Comparison of ENCODE assay signal across 18 mouse cellular contexts in the genomic region with DNA sequence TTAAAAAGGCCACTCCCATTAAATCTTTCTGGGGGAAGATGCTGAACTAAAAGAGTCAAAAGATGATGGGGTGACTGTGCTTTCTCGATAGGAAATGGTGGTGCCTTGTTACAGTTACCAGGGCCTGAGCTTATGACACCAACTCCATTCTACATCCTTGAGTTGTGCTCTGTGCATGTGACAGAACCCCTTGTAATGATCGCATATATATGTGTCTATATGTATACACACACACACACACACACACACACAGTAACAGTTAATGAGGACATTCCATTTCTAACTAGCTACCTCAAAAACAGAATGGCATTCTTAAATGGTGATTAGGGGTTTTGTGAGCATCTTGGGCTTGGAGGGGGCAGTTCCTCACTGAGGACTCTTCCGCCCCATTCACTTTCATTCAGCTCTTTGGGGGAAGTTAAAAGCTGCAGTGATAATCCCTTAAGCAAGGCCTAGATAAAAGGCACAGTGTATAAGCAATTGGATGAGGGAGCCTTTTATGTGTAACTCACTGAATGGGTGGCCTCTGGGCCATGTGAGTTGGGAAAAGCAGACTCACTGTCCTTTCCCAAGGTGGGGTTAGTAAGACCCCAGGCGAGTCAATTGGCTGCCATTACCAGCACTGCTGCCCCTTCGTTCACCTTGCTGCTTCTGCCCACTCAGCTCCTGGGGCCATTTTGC.
DNase-seq lines count a peak whose midpoint lies in the region; ATAC-seq and TF ChIP-seq lines count a peak whose summit lies in the region.
"Had no signal": no experiment of that assay in that cellular context is flagged by ENCODE, and none has a peak within 500 bp of the region (broad histone marks: within the 10 kb centered on the region; RNA-seq: fewer than 3 reads in every experiment).

No protein-coding gene starts in this region.

- intact Hi-C loops in heart, postnatal 25 days (cut with DNase I), result no loop called here

- DNase-seq in hindbrain, postnatal 0 days (ENCODE audit: low spot score), result peak; percentile 3
- no peak for DNase-seq in hindbrain, embryonic 11.5 days (ENCODE audit: low spot score)
- no peak for DNase-seq in forebrain, postnatal 0 days
- peak; percentile 27 for DNase-seq in midbrain, postnatal 0 days (ENCODE audit: low spot score)
- no peak for DNase-seq in left cerebral cortex, adult 18-20 months (ENCODE audit: low spot score in 2 of 2)
- DNase-seq in heart, postnatal 25 days (ENCODE audit: low spot score), result no peak
- DNase-seq: adrenal gland, adult 8-10 months; B cell, adult 2 months; cerebellum, adult 9-10 months; heart, adult 2 months; kidney, adult 11 months; kidney, postnatal 10 days had no signal

- H3K27me3 ChIP-seq in hindbrain, postnatal 0 days (ENCODE audit: insufficient read depth, low read length), result no peaks in the 10 kb centered on the region
- H3K27me3 ChIP-seq in hindbrain, embryonic 11.5 days (ENCODE audit: control insufficient read depth, insufficient read depth, low read length), result no peaks in the 10 kb centered on the region
- no peaks in the 10 kb centered on the region for H3K27me3 ChIP-seq in forebrain, embryonic 12.5 days
- no peaks in the 10 kb centered on the region for H3K27me3 ChIP-seq in forebrain, postnatal 0 days (ENCODE audit: insufficient read depth, low read length)
- no peaks in the 10 kb centered on the region for H3K27me3 ChIP-seq in midbrain, postnatal 0 days (ENCODE audit: insufficient read depth, low read length)
- H3K27me3 ChIP-seq: heart, embryonic 15.5 days; limb, embryonic 15.5 days; liver, embryonic 15.5 days; neural tube, embryonic 12.5 days had no signal

- no peak overlapping the region for H3K4me2 ChIP-seq in hindbrain, postnatal 0 days (ENCODE audit: low read depth, low read length)
- no peak overlapping the region for H3K4me2 ChIP-seq in hindbrain, embryonic 11.5 days (replicated peaks; ENCODE audit: low read depth, low read length)
- no peak overlapping the region for H3K4me2 ChIP-seq in forebrain, embryonic 12.5 days
- no peak overlapping the region for H3K4me2 ChIP-seq in forebrain, postnatal 0 days (ENCODE audit: low read depth)
- H3K4me2 ChIP-seq in midbrain, postnatal 0 days (ENCODE audit: low read depth, low read length, poor library complexity, severe bottlenecking), result no peak overlapping the region
- H3K4me2 ChIP-seq: heart, embryonic 15.5 days; limb, embryonic 15.5 days; liver, embryonic 15.5 days; neural tube, embryonic 12.5 days had no signal

- no peak overlapping the region for H3K27ac ChIP-seq in hindbrain, postnatal 0 days
- H3K27ac ChIP-seq in hindbrain, embryonic 11.5 days (ENCODE audit: low read depth, low read length), result no peak overlapping the region
- no peak overlapping the region for H3K27ac ChIP-seq in forebrain, embryonic 12.5 days
- H3K27ac ChIP-seq in forebrain, postnatal 0 days (ENCODE audit: low read depth, low read length), result no peak overlapping the region
- H3K27ac ChIP-seq in midbrain, postnatal 0 days (ENCODE audit: low read depth, low read length), result no peak overlapping the region
- H3K27ac ChIP-seq: heart, adult 2 months; heart, embryonic 15.5 days; layer of hippocampus, adult 2 months; limb, embryonic 15.5 days; liver, embryonic 15.5 days; neural tube, embryonic 12.5 days had no signal

- no peak for TF ChIP-seq CTCF in hindbrain, postnatal 0 days (IDR thresholded peaks at IDR 0.05; ENCODE audit: low read depth)
- no peak for TF ChIP-seq CTCF in forebrain, postnatal 0 days (IDR thresholded peaks at IDR 0.05; ENCODE audit: low read depth)
- TF ChIP-seq CTCF in midbrain, postnatal 0 days (IDR thresholded peaks at IDR 0.05), result no peak

- H3K4me1 ChIP-seq in hindbrain, postnatal 0 days (ENCODE audit: insufficient read depth, low read length), result no peaks in the 10 kb centered on the region
- no peaks in the 10 kb centered on the region for H3K4me1 ChIP-seq in hindbrain, embryonic 11.5 days (replicated peaks; ENCODE audit: control insufficient read depth, insufficient read depth, low read length)
- H3K4me1 ChIP-seq in forebrain, embryonic 12.5 days, result peaks cover 15% of the 10 kb centered on the region
- H3K4me1 ChIP-seq in forebrain, postnatal 0 days (ENCODE audit: insufficient read depth), result no peaks in the 10 kb centered on the region
- no peaks in the 10 kb centered on the region for H3K4me1 ChIP-seq in midbrain, postnatal 0 days (ENCODE audit: insufficient read depth, low read length)
- H3K4me1 ChIP-seq: heart, embryonic 15.5 days; limb, embryonic 15.5 days; liver, embryonic 15.5 days; neural tube, embryonic 12.5 days had no signal

- H3K36me3 ChIP-seq in hindbrain, postnatal 0 days (ENCODE audit: insufficient read depth, low read length), result no peaks in the 10 kb centered on the region
- H3K36me3 ChIP-seq in hindbrain, embryonic 11.5 days (ENCODE audit: control insufficient read depth, insufficient read depth, low read length), result no peaks in the 10 kb centered on the region
- no peaks in the 10 kb centered on the region for H3K36me3 ChIP-seq in forebrain, embryonic 12.5 days (replicated peaks)
- no peaks in the 10 kb centered on the region for H3K36me3 ChIP-seq in forebrain, postnatal 0 days (ENCODE audit: insufficient read depth)
- H3K36me3 ChIP-seq in midbrain, postnatal 0 days (ENCODE audit: insufficient read depth, low read length), result no peaks in the 10 kb centered on the region
- H3K36me3 ChIP-seq: heart, embryonic 15.5 days; limb, embryonic 15.5 days; liver, embryonic 15.5 days; neural tube, embryonic 12.5 days had no signal

- no peak overlapping the region for H3K4me3 ChIP-seq in hindbrain, postnatal 0 days (ENCODE audit: low read length)
- H3K4me3 ChIP-seq in hindbrain, embryonic 11.5 days (ENCODE audit: low read depth, low read length), result no peak overlapping the region
- no peak overlapping the region for H3K4me3 ChIP-seq in forebrain, embryonic 12.5 days (replicated peaks)
- no peak overlapping the region for H3K4me3 ChIP-seq in forebrain, postnatal 0 days (ENCODE audit: low read depth, low read length)
- no peak overlapping the region for H3K4me3 ChIP-seq in midbrain, postnatal 0 days (ENCODE audit: low read depth, low read length)
- H3K4me3 ChIP-seq: heart, adult 2 months; heart, embryonic 15.5 days; limb, embryonic 15.5 days; liver, embryonic 15.5 days; neural tube, embryonic 12.5 days had no signal

- ATAC-seq in hindbrain, postnatal 0 days, result 0 out of 2 replicates have a peak, but pooled peaks have one; percentile 51
- no peak for ATAC-seq in hindbrain, embryonic 11.5 days (ENCODE audit: low FRiP score)
- peak; percentile 78 for ATAC-seq in forebrain, embryonic 12.5 days (ENCODE audit: low FRiP score)
- peak; percentile 84 for ATAC-seq in forebrain, postnatal 0 days
- ATAC-seq in midbrain, postnatal 0 days (ENCODE audit: low FRiP score), result peak; percentile 23

- 80% methylated on average over 5 of the region's 5 CpGs for WGBS in hindbrain, postnatal 0 days
- WGBS in hindbrain, embryonic 11.5 days, result 88% methylated on average over 5 of the region's 5 CpGs
- 35% methylated on average over 5 of the region's 5 CpGs for WGBS in forebrain, embryonic 12.5 days
- 39% methylated on average over 5 of the region's 5 CpGs for WGBS in forebrain, postnatal 0 days
- 57% methylated on average over 5 of the region's 5 CpGs for WGBS in midbrain, postnatal 0 days

- no peak overlapping the region for H3K9ac ChIP-seq in hindbrain, postnatal 0 days (replicated peaks; ENCODE audit: low read length)
- H3K9ac ChIP-seq in hindbrain, embryonic 11.5 days (ENCODE audit: low read depth, low read length), result no peak overlapping the region
- H3K9ac ChIP-seq in forebrain, embryonic 12.5 days, result no peak overlapping the region
- H3K9ac ChIP-seq in forebrain, postnatal 0 days, result no peak overlapping the region
- H3K9ac ChIP-seq in midbrain, postnatal 0 days (replicated peaks; ENCODE audit: low read length, poor library complexity, severe bottlenecking), result no peak overlapping the region
- H3K9ac ChIP-seq: heart, embryonic 15.5 days; limb, embryonic 15.5 days; liver, embryonic 15.5 days; neural tube, embryonic 12.5 days had no signal

- no peaks in the 10 kb centered on the region for H3K9me3 ChIP-seq in hindbrain, postnatal 0 days (ENCODE audit: low read length)
- H3K9me3 ChIP-seq in hindbrain, embryonic 11.5 days (ENCODE audit: control insufficient read depth, low read length), result no peaks in the 10 kb centered on the region
- no peaks in the 10 kb centered on the region for H3K9me3 ChIP-seq in forebrain, embryonic 12.5 days
- H3K9me3 ChIP-seq in forebrain, postnatal 0 days (ENCODE audit: low read length), result no peaks in the 10 kb centered on the region
- H3K9me3 ChIP-seq in midbrain, postnatal 0 days (ENCODE audit: low read length), result no peaks in the 10 kb centered on the region
- H3K9me3 ChIP-seq: heart, embryonic 15.5 days; limb, embryonic 15.5 days; liver, embryonic 15.5 days; neural tube, embryonic 12.5 days had no signal

Comparison
In these comparisons a context has a peak if more than half of its experiments do, and no peak if none do; other contexts are left out.
1. DNase-seq: peak in hindbrain, postnatal 0 days (single experiment) and midbrain, postnatal 0 days (single experiment); none in hindbrain, embryonic 11.5 days (single experiment), forebrain, postnatal 0 days (single experiment), left cerebral cortex, adult 18-20 months (0 of 2) and heart, postnatal 25 days (single experiment).